Mouse (Mus musculus) hindbrain, embryonic 14.5 days (tissue): ENCODE data around the gene Ppp1r3d. TPM values are rescaled to one million over a fixed set of nuclear protein-coding genes. Genes with fewer than 3 reads are reported as not detected.

ENCODE experiments used
- ATAC-seq: fragments of 200-750 bp; cut with Nextera tagmentation; 2 replicates; pipeline ENCODE4 v1.8.0; 2017; ENCODE audit warnings: moderate number of reproducible peaks, mild to moderate bottlenecking, moderate TSS enrichment, moderate library complexity; ENCODE audit not compliant: low FRiP score
- DNase-seq: peaks from one replicate; pipeline ENCODE4 v3.0.0-alpha.2; 2015; ENCODE audit warnings: low spot score
- H3K27ac ChIP-seq: fragments of 300-500 bp; sonication (generic); 2 replicates; pipeline ENCODE4 v1.5.1; 2014; ENCODE audit warnings: mild to moderate bottlenecking, moderate library complexity
- H3K27me3 ChIP-seq: fragments of 300-500 bp; sonication (generic); 2 replicates; pipeline ENCODE4 v1.6.1; 2014; ENCODE audit warnings: mild to moderate bottlenecking, low read length, mixed read lengths; ENCODE audit not compliant: control insufficient read depth, insufficient read depth
- H3K36me3 ChIP-seq: fragments of 300-500 bp; sonication (generic); replicated peaks from 2 replicates; pipeline ENCODE4 v1.6.1; 2014; ENCODE audit not compliant: control insufficient read depth, insufficient read depth
- H3K4me1 ChIP-seq: fragments of 300-500 bp; sonication (generic); replicated peaks from 2 replicates; pipeline ENCODE4 v1.6.1; 2014; ENCODE audit warnings: antibody characterized with exemption, low read length, mixed read lengths; ENCODE audit not compliant: control insufficient read depth, insufficient read depth
- H3K4me2 ChIP-seq: fragments of 300-500 bp; sonication (generic); replicated peaks from 2 replicates; pipeline ENCODE4 v1.6.1; 2014; ENCODE audit warnings: mild to moderate bottlenecking, moderate library complexity
- H3K4me3 ChIP-seq: fragments of 300-500 bp; sonication (generic); replicated peaks from 2 replicates; pipeline ENCODE4 v1.5.1; 2014; ENCODE audit warnings: mild to moderate bottlenecking, low read length
- H3K9ac ChIP-seq: fragments of 300-500 bp; sonication (generic); 2 replicates; pipeline ENCODE4 v1.6.1; 2014
- H3K9me3 ChIP-seq: fragments of 300-500 bp; sonication (generic); 2 replicates; pipeline ENCODE4 v1.6.1; 2016; ENCODE audit warnings: low read length; ENCODE audit not compliant: control insufficient read depth
- WGBS: fragments of 180-500 bp; shearing (Covaris S2); extraction: QIAGEN DNeasy Blood & Tissue Kit; methylation state at CpG from one replicate; pipeline ENCODE4 v1.1.7; 2014; 5-methylcytosine and 5-hydroxymethylcytosine counted together
- polyA plus RNA-seq: library from polyadenylated mRNA; unstranded; fragments of >200 nt; fragmentation: Nextera tagmentation; extraction: Ambion mirVana; gene quantifications from 2 replicates; pipeline ENCODE4 v1.2.1, GENCODE M21; 2014

The Ppp1r3d gene
- polyA plus RNA-seq, 1 experiment from 2014 or later, result 5.0 TPM

DNA sequence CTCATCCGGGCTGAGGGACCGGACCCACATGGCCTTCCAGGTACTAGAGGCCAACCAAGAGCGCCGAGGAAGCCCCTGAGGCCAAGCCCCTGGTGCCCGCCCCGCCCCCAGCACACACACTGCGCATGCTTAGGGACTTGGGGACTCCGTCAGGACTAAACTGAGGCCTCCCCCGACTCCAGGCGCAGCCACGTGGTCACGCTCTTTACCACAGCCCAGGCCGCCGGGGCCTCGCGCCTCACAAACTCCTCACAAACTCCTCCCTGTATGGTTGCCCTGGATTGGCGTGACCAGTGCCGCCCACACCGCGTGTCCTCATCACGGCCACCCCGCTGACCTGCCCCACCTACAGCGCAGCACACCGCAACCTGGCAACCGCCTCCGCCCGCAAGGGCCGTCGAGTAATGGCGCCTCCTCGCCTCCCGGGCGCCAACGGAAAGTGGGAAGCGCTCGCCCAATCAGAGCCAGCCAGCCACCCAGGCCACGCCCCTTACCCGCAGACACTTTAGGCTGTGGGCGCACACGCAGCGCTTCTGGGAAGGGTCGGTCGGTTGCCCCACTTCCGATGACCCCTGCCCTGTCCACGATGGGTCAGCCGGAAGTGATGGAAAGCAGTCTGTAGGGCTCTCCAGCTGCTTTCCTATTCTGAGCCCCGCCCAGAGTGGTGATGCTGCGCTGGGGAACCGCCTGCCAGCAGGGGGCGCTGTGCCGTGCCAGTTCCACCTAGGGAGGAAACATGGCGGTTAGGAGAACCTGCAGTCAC lies 7.0 kb downstream of the Ppp1r3d start, which contains the start of gene Sycp2:
Sycp2 (minus strand) TSS at position 633 of the 763 bp plus-strand sequence.
- peak; percentile 51 for ATAC-seq
- Histone ChIP-seq H3K4me3 (no peak within 1 kb of the TSS), H3K9me3 (no peaks in the 10 kb centered on the region), H3K9ac (no peak within 1 kb of the TSS), H3K4me2 (no peak within 1 kb of the TSS), H3K36me3 (no peaks in the 10 kb centered on the region), H3K27ac (no peak within 1 kb of the TSS), H3K4me1 (no peaks in the 10 kb centered on the region), H3K27me3 (no peaks in the 10 kb centered on the region)
- WGBS, result 82% methylated on average over 52 of the region's 52 CpGs
- DNase-seq, result no peak

Other genes starting within 250 kb of the Ppp1r3d start
- gene Sycp2, start 6.8 kb downstream of the Ppp1r3d start, polyA plus RNA-seq, result 0.31 and 0.41 TPM in 2 replicates
- 15.1 and 17.1 TPM in 2 replicates for gene Fam217b, start 52 bp upstream of the Ppp1r3d start, polyA plus RNA-seq
- 0.16 and 0.21 TPM in 2 replicates for gene Cdh26, start 16.1 kb upstream of the Ppp1r3d start, polyA plus RNA-seq